Mouse (Mus musculus) brain, embryonic 14.5 days (tissue): ENCODE measurements at regions not wholly inside any gene's neighbourhood (a gene's known extent, or its start where the extent isn't known, plus 50 kb on each side); places are given as distances from the start of the nearest gene placed in this dataset.

Source experiments
- DNase-seq: peaks from one replicate; pipeline ENCODE4 v3.0.0-alpha.2; 2011; ENCODE audit warnings: low read depth
- CTCF ChIP-seq: fragments of 200-500 bp; IDR thresholded peaks from 2 replicates; pipeline ENCODE4 v1.5.1; 2012; ENCODE audit warnings: inconsistent platforms, mild to moderate bottlenecking, moderate library complexity, borderline replicate concordance; ENCODE audit not compliant: insufficient read depth, insufficient read length; ENCODE audit errors: extremely low read depth
- POLR2A ChIP-seq: fragments of 200-500 bp; IDR thresholded peaks from 2 replicates; pipeline ENCODE4 v1.6.1; 2012; ENCODE audit warnings: mild to moderate bottlenecking, inconsistent platforms, borderline replicate concordance; ENCODE audit not compliant: poor library complexity, insufficient read depth, insufficient read length, severe bottlenecking; ENCODE audit errors: extremely low read depth

- no peak for DNase-seq
- TF ChIP-seq CTCF: no peak
Observed at GRCm38 (mm10) chr2:46462670-46463069, 1345.5 kb upstream of the Zeb2 start.

DNA sequence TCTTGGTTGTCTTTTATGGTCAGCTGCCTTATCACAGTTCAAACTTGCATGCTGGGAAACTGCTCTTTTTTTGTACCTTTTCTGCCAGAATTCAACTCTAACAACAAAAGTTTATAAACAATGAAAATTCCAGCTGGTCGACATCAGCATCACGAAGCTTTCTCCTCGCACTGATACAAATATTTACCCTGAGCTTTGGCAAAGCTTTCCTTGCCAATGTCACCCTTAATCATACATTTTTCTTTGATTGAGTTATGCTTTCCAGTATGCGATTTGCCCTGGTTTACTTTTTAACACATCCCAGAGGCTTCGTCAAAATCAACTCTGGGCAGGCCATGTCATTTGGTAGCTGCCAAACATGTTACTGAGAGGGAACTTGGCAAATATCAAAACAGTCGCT, 1333.5 kb upstream of the Zeb2 start:
- DNase-seq: no peak

GRCm38 (mm10) chr2:46445306-46445705, 1328.1 kb upstream of the Zeb2 start:
- no peak for DNase-seq
- TF ChIP-seq CTCF: no peak
- TF ChIP-seq POLR2A: no peak

More for the DNA sequence above, 1333.5 kb upstream of the Zeb2 start:
- no peak for TF ChIP-seq POLR2A
- TF ChIP-seq CTCF: no peak

- TF ChIP-seq CTCF (peak; percentile 68; the same call in 1 of the 2 replicates), POLR2A (no peak)
- peak; percentile 90 for DNase-seq
Observed at GRCm38 (mm10) chr2:46443686-46444180, 1326.5 kb upstream of the Zeb2 start.

- TF ChIP-seq CTCF (no peak), POLR2A (no peak)
- DNase-seq: peak; percentile 25
Observed at GRCm38 (mm10) chr2:46443061-46443685, 1326.0 kb upstream of the Zeb2 start.

- TF ChIP-seq POLR2A: no peak
- TF ChIP-seq CTCF: no peak
- no peak for DNase-seq
Observed at GRCm38 (mm10) chr2:46442576-46442975, 1325.4 kb upstream of the Zeb2 start.

GRCm38 (mm10) chr2:46441927-46442326, 1324.7 kb upstream of the Zeb2 start:
- no peak for DNase-seq
- TF ChIP-seq CTCF: no peak
- no peak for TF ChIP-seq POLR2A

DNA sequence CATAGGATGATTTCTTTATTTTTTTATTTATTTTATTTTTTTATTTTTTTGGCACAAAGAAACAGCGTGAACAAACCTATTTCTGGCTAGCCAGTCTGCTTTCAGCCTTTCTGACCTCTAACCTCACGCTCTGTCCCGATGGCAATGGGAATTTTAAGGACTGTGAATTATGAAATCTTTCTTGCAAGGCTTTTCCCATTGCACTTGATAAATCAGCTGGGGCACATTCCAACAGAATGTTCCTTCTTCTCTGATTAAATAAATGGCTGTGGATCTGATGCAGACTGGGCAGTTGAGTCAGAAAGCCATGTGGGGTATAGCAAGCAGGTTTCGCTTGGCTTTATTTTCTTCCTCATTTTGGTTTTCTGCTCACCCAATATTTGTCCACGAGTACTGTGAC, 1324.2 kb upstream of the Zeb2 start:
- DNase-seq: no peak
- no peak for TF ChIP-seq CTCF
- no peak for TF ChIP-seq POLR2A

DNA sequence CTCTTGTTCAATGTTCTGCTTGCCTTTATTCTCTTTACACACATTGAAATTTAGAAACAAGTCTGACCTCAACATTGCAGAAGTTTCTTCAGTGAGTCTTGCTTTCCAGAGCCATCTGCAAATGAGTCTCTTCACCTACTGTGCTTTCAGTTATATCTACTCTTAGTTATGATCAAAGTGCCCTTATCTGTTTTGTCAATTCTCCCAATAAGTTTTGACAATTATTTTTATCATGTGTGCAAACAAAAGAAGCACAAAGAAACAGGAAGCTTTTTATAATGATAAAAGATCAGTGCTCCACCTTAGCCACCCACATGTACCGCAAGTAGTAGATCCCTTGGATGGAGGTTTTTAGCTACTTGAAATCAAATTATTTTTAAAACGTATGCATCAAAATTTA, 1322.8 kb upstream of the Zeb2 start:
- TF ChIP-seq POLR2A (no peak), CTCF (no peak)
- no peak for DNase-seq

DNA sequence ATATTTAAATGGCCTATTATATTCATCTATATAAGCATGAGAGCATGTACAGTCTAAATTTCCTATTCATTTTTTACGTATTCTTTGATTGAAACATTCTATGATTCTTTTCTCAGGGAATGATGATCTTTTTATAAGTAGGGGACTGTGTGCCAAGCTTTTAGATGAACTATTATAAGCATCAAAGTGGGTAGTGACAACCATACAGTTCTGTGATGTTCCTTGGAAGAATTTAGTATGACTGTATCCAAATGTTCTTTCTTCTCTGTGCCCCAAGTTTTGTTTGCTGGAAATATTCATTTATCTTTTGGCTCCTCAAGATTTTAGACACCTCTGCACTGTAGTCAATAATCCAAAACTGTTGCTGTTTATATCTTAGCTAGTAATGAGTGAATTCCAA, 1301.1 kb upstream of the Zeb2 start:
- no peak for DNase-seq
- TF ChIP-seq POLR2A (no peak), CTCF (no peak)

DNA sequence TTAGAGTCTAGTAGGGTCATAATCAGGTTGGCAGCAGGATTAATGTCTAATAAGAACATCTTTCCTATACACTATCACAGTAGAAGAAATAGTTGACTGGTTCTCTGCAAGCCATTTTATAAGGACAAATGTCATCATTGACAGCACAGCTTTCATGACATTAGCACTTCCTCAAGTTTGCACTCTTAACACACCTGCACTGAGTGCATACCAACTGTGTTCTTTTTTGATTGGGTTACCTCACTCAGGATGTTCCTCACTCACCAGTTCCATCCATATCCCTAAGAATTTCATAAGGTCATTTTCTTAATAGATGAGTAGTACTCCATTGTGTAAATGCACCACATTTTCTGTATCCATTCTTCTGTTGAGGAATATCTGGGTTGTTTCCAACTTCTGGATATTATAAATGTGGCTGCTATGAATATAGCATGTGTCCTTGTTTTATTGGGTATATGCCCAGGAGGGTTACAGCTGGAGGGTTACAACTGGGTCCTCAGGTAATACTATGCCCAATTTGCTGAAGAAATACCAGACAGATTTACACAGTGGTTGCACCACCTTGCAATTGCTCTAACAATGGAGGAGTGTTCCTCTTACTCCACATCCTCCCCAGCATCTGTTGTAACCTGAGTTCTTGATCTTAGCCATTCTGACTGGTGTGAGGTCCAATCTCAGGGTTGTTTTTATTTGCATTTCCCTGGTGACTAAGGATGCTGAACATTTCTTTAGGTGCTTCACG, 1285.3 kb upstream of the Zeb2 start:
- DNase-seq: no peak

DNA sequence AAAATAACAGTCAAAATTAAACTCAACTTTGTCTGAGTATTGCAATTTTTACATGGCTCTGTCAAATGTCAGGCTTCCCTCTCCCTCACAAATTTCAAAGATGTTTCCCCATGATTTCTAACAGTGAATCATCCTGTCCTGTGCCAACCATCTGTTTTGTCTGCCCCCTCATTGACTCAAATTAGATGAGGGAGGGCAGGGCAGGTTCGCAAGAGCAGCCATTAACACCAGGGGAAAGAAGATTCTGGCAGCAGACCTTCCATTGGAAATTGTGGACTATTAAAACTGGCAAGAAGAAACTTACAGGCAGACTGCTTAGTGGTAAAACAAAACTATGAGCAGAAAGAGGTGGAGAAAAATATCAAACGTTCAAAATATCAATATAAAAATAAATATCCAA, 1277.0 kb upstream of the Zeb2 start:
- peak; percentile 45 for DNase-seq
- no peak for TF ChIP-seq POLR2A
- TF ChIP-seq CTCF: no peak

More for the DNA sequence above, 1285.3 kb upstream of the Zeb2 start:
- TF ChIP-seq CTCF: no peak
- TF ChIP-seq POLR2A: no peak
